Mouse (Mus musculus): ENCODE data around the gene Pcgf6. TPM values are rescaled to one million over a fixed set of nuclear protein-coding genes. Genes with fewer than 3 reads are reported as not detected.
A peak's percentile ranks its signal among the peaks of the same experiment; 100 is the strongest.

The Pcgf6 gene
- polyA plus RNA-seq, 1 experiment from 2014 or later, result 31.6 TPM

DNA sequence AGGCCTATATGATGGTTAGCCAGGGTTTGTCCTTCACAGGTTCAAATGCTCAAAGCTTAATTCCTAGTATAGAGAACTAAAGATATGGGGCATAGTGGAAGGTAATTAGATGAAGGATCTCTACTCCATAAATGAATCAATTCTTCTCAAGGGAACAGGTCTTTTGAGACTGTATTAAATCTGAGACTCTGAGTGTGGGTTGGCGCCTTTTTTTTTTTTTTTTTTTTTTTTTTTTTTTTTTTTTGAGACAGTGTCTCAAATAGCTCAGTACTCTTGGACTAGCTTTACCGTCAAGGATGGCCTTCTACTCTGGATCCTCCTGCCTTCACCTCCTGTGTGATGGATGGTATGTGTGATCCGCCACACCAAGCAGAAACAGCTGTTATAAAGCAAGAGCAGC, 14.1 kb downstream of the Pcgf6 start:
- Histone ChIP-seq H3K4me3 (ENCODE audit: low read depth, low read length) (no peak overlapping the region), H3K4me2 (replicated peaks; ENCODE audit: low read depth, low read length) (no peak overlapping the region), H3K27me3 (ENCODE audit: control insufficient read depth, insufficient read depth, low read length) (no peaks in the 10 kb centered on the region), H3K36me3 (ENCODE audit: control insufficient read depth, insufficient read depth, low read length) (peaks cover 5% of the 10 kb centered on the region), H3K9ac (ENCODE audit: low read depth, low read length) (no peak overlapping the region), H3K27ac (ENCODE audit: low read depth, low read length) (no peak overlapping the region), H3K9me3 (ENCODE audit: control insufficient read depth, low read length) (no peaks in the 10 kb centered on the region), H3K4me1 (replicated peaks; ENCODE audit: control insufficient read depth, insufficient read depth, low read length) (no peaks in the 10 kb centered on the region)
- WGBS, result 90% methylated on average over 3 of the region's 3 CpGs
- DNase-seq (ENCODE audit: low spot score) (no peak), ATAC-seq (ENCODE audit: low FRiP score) (no peak)

DNA sequence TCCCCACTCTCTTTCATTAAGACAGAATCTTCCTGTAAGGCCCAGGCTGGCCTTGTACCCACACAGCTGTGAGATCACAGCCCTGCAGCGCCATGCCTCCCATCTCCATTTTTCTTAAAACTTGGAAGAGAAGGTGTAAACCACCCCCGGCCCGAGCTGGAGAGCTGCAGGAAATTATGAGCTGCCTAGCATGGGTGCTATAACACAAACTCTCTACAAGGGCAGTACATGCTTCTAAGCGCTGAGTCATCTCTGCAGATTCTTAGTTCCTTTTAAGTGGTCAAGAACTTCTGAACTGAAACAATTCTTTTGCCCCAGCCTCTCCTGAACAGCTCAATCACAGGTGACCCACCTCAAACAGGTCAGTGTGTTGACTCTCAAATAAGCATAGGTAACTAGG, 15.8 kb downstream of the Pcgf6 start:
- H3K4me3 ChIP-seq (ENCODE audit: low read depth, low read length), result no peak overlapping the region
- 90% methylated on average over 4 of the region's 4 CpGs for WGBS
- H3K36me3 ChIP-seq (ENCODE audit: control insufficient read depth, insufficient read depth, low read length), result peaks cover 5% of the 10 kb centered on the region
- no peaks in the 10 kb centered on the region for H3K27me3 ChIP-seq (ENCODE audit: control insufficient read depth, insufficient read depth, low read length)
- no peak overlapping the region for H3K9ac ChIP-seq (ENCODE audit: low read depth, low read length)
- no peak overlapping the region for H3K27ac ChIP-seq (ENCODE audit: low read depth, low read length)
- no peaks in the 10 kb centered on the region for H3K9me3 ChIP-seq (ENCODE audit: control insufficient read depth, low read length)
- DNase-seq (ENCODE audit: low spot score), result no peak
- ATAC-seq (ENCODE audit: low FRiP score), result no peak
- no peak overlapping the region for H3K4me2 ChIP-seq (replicated peaks; ENCODE audit: low read depth, low read length)
- no peaks in the 10 kb centered on the region for H3K4me1 ChIP-seq (replicated peaks; ENCODE audit: control insufficient read depth, insufficient read depth, low read length)

DNA sequence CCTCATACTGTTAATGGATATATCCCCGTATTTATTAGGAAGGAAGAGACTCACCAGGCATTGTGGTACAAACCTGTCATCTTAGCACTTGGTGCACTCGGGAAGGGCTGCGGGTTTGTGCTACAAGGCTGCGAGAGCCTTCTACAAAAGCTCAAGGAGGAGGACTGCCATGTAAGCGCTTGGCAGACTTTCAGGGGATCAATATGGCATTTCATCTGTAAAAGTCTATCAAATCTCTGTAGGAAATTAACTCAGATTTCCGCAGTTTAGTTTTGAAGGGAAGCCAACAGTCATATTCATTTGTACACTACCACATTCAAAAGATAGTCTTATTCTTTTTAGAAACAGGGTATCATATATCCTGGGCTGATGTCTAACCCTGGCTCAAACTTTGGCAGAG, 18.9 kb downstream of the Pcgf6 start:
- ATAC-seq (ENCODE audit: low FRiP score), result no peak
- DNase-seq (ENCODE audit: low spot score), result no peak
- WGBS, result 97% methylated on average over 6 of the region's 6 CpGs
- H3K27ac ChIP-seq (ENCODE audit: low read depth, low read length), result no peak overlapping the region
- H3K4me3 ChIP-seq (ENCODE audit: low read depth, low read length), result no peak overlapping the region
- no peaks in the 10 kb centered on the region for H3K27me3 ChIP-seq (ENCODE audit: control insufficient read depth, insufficient read depth, low read length)
- H3K4me2 ChIP-seq (replicated peaks; ENCODE audit: low read depth, low read length), result no peak overlapping the region
- peaks cover 2% of the 10 kb centered on the region; the same call in 1 of the 2 replicates for H3K36me3 ChIP-seq (ENCODE audit: control insufficient read depth, insufficient read depth, low read length)
- H3K9me3 ChIP-seq (ENCODE audit: control insufficient read depth, low read length), result no peaks in the 10 kb centered on the region
- H3K9ac ChIP-seq (ENCODE audit: low read depth, low read length), result no peak overlapping the region
- H3K4me1 ChIP-seq (replicated peaks; ENCODE audit: control insufficient read depth, insufficient read depth, low read length), result no peaks in the 10 kb centered on the region

DNA sequence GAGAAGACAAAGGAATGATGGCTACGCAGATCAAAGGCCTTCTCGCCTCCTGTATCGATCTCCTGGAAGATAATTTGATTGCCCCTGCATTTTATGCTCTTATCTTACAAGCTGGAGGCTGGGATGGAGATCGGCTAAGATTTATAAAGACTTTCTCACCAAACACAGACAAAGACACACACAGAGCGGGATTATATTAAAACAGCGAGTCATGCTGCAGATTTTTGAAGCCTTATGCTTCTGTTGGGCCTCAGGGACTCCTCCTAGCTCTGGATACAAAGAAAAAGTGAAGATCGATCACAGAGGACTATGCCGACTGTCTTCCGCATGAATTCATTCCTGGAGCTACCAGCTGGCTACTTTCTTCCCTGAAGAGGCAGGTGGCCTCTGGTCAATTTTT, 20.9 kb downstream of the Pcgf6 start:
- H3K36me3 ChIP-seq (ENCODE audit: control insufficient read depth, insufficient read depth, low read length), result peaks cover 2% of the 10 kb centered on the region; the same call in 1 of the 2 replicates
- no peak for ATAC-seq (ENCODE audit: low FRiP score)
- 62% methylated on average over 9 of the region's 9 CpGs for WGBS
- H3K4me2 ChIP-seq (replicated peaks; ENCODE audit: low read depth, low read length), result no peak overlapping the region
- H3K9ac ChIP-seq (ENCODE audit: low read depth, low read length), result peak overlapping the region; percentile 27; the same call in 1 of the 2 replicates
- H3K27me3 ChIP-seq (ENCODE audit: control insufficient read depth, insufficient read depth, low read length), result no peaks in the 10 kb centered on the region
- no peak overlapping the region for H3K4me3 ChIP-seq (ENCODE audit: low read depth, low read length)
- no peak for DNase-seq (ENCODE audit: low spot score)
- no peaks in the 10 kb centered on the region for H3K9me3 ChIP-seq (ENCODE audit: control insufficient read depth, low read length)
- no peaks in the 10 kb centered on the region for H3K4me1 ChIP-seq (replicated peaks; ENCODE audit: control insufficient read depth, insufficient read depth, low read length)
- H3K27ac ChIP-seq (ENCODE audit: low read depth, low read length), result peak overlapping the region; percentile 78

DNA sequence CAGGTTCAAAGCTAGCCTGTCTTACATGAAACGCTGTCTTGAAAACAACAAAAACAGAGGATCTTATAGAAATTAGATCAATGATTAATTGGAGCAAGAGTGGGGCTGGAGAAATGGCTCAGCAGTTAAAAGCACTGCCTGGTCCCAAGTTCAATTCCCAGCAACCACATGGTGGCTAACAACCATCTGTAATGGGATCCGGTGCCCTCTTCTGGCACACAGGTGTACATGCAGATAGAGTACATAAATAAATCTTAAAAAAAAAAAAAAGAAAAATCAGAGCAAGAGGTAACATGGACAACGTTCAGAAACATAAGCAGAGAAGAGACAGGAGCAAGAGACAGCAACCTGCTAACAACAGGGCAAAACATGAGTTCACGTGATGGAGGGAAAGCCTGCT, 24.2 kb downstream of the Pcgf6 start:
- Histone ChIP-seq H3K9me3 (ENCODE audit: control insufficient read depth, low read length) (no peaks in the 10 kb centered on the region), H3K36me3 (ENCODE audit: control insufficient read depth, insufficient read depth, low read length) (no peaks in the 10 kb centered on the region), H3K4me3 (ENCODE audit: low read depth, low read length) (no peak overlapping the region), H3K27ac (ENCODE audit: low read depth, low read length) (no peak overlapping the region), H3K4me1 (replicated peaks; ENCODE audit: control insufficient read depth, insufficient read depth, low read length) (no peaks in the 10 kb centered on the region), H3K9ac (ENCODE audit: low read depth, low read length) (no peak overlapping the region), H3K4me2 (replicated peaks; ENCODE audit: low read depth, low read length) (no peak overlapping the region), H3K27me3 (ENCODE audit: control insufficient read depth, insufficient read depth, low read length) (no peaks in the 10 kb centered on the region)
- ATAC-seq (ENCODE audit: low FRiP score) (no peak), DNase-seq (ENCODE audit: low spot score) (no peak)
- WGBS, result 83% methylated on average over 4 of the region's 4 CpGs

DNA sequence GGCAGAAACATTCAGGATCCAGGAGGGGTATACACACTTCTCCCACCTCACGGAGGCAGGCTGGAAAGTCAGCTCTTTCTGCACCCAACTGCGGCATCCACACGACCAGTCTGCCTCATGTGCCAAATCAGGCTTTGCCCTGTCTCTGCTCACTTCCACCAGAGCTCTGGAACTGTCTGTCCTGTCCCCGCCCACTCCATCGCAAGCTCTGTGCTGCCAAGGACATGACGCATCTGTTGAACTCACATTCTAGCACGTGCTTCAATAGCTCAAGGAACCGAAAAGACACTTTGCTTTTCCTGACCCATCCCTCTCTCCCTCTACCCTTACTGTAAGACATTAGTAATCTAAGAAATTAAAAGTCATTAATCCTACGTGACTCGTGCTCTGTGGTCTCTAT, 25.8 kb downstream of the Pcgf6 start:
- H3K27ac ChIP-seq (ENCODE audit: low read depth, low read length), result no peak overlapping the region
- no peak overlapping the region for H3K4me3 ChIP-seq (ENCODE audit: low read depth, low read length)
- no peaks in the 10 kb centered on the region for H3K4me1 ChIP-seq (replicated peaks; ENCODE audit: control insufficient read depth, insufficient read depth, low read length)
- no peak for DNase-seq (ENCODE audit: low spot score)
- WGBS, result 88% methylated on average over 10 of the region's 10 CpGs
- H3K4me2 ChIP-seq (replicated peaks; ENCODE audit: low read depth, low read length), result no peak overlapping the region
- no peak for ATAC-seq (ENCODE audit: low FRiP score)
- H3K9me3 ChIP-seq (ENCODE audit: control insufficient read depth, low read length), result no peaks in the 10 kb centered on the region
- no peaks in the 10 kb centered on the region for H3K27me3 ChIP-seq (ENCODE audit: control insufficient read depth, insufficient read depth, low read length)
- no peaks in the 10 kb centered on the region for H3K36me3 ChIP-seq (ENCODE audit: control insufficient read depth, insufficient read depth, low read length)
- H3K9ac ChIP-seq (ENCODE audit: low read depth, low read length), result no peak overlapping the region

DNA sequence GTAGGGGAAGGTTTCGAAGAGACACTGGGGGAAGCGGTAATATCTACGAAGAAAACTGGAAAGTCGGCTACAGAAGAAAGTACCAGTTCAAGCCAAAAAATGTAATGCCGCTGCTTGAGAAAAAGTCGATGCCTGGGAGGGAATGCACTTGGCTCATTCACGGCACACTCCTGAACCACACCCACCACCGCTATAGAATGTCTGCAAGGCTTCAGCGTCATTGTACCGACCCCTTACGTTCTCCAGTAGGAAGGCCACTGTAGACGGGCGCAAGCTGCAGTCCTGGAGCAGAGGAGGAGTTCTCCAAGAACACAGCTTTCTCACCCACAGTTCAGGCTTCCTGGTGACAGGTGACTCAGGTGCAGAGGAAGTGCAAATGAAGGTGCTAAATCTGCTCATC, 27.2 kb downstream of the Pcgf6 start:
- no peaks in the 10 kb centered on the region for H3K27me3 ChIP-seq (ENCODE audit: control insufficient read depth, insufficient read depth, low read length)
- no peaks in the 10 kb centered on the region for H3K36me3 ChIP-seq (ENCODE audit: control insufficient read depth, insufficient read depth, low read length)
- 92% methylated on average over 13 of the region's 13 CpGs for WGBS
- ATAC-seq (ENCODE audit: low FRiP score) (no peak), DNase-seq (ENCODE audit: low spot score) (no peak)
- H3K4me2 ChIP-seq (replicated peaks; ENCODE audit: low read depth, low read length), result no peak overlapping the region
- no peak overlapping the region for H3K4me3 ChIP-seq (ENCODE audit: low read depth, low read length)
- H3K4me1 ChIP-seq (replicated peaks; ENCODE audit: control insufficient read depth, insufficient read depth, low read length), result no peaks in the 10 kb centered on the region; the same call in 1 of the 2 replicates
- H3K27ac ChIP-seq (ENCODE audit: low read depth, low read length), result no peak overlapping the region
- no peaks in the 10 kb centered on the region for H3K9me3 ChIP-seq (ENCODE audit: control insufficient read depth, low read length)
- H3K9ac ChIP-seq (ENCODE audit: low read depth, low read length), result no peak overlapping the region

DNA sequence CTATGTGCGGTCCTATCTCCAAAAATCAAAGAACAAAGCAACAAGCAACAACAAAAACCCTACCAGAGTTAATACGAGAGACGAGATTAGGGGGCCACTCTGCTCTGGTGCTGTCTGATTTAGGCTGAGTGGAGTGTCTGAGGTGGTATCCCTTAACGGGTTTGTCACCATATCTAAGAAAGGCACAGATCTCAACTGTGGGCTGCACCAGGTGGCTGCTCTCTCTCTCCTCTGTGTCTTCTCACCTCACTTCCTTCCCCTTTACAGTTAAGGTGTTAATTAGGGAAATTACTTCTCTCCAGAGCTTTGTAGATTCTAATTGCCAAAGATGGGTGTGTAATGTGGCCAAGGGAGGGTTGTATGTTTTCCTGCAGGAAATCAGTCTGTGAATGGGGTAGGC, 28.0 kb downstream of the Pcgf6 start:
- H3K4me3 ChIP-seq (ENCODE audit: low read depth, low read length), result no peak overlapping the region
- H3K36me3 ChIP-seq (ENCODE audit: control insufficient read depth, insufficient read depth, low read length), result no peaks in the 10 kb centered on the region
- H3K9ac ChIP-seq (ENCODE audit: low read depth, low read length), result no peak overlapping the region
- WGBS, result 91% methylated on average over 4 of the region's 4 CpGs
- H3K4me1 ChIP-seq (replicated peaks; ENCODE audit: control insufficient read depth, insufficient read depth, low read length), result no peaks in the 10 kb centered on the region; the same call in 1 of the 2 replicates
- H3K27me3 ChIP-seq (ENCODE audit: control insufficient read depth, insufficient read depth, low read length), result no peaks in the 10 kb centered on the region
- no peak for ATAC-seq (ENCODE audit: low FRiP score)
- no peak overlapping the region for H3K4me2 ChIP-seq (replicated peaks; ENCODE audit: low read depth, low read length)
- H3K27ac ChIP-seq (ENCODE audit: low read depth, low read length), result no peak overlapping the region
- DNase-seq (ENCODE audit: low spot score), result no peak
- H3K9me3 ChIP-seq (ENCODE audit: control insufficient read depth, low read length), result no peaks in the 10 kb centered on the region

DNA sequence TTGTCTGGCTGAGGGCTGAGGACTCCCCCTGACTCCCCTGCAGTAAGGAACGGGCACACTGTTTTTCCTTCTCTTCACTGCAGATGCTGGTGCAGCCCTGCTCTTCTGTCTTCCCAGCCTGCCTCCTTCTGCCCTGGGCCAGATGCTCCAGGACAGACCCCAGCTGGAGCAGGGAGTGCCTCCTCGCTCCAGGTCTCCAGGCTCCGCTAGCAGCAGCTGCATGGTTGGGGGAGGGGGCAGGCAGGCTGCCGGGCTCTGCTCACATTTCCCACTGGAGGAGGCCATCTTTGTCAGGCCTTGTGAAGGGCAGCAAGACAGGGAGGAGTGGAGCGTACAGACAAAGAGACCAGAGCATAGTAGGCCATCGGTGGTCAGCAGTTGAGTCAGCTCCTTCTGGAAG, 31.4 kb downstream of the Pcgf6 start:
- Histone ChIP-seq H3K4me1 (replicated peaks; ENCODE audit: control insufficient read depth, insufficient read depth, low read length) (no peaks in the 10 kb centered on the region; the same call in 1 of the 2 replicates), H3K27ac (ENCODE audit: low read depth, low read length) (peak overlapping the region; percentile 83), H3K27me3 (ENCODE audit: control insufficient read depth, insufficient read depth, low read length) (peaks cover 19% of the 10 kb centered on the region), H3K9ac (ENCODE audit: low read depth, low read length) (peak overlapping the region; percentile 75), H3K9me3 (ENCODE audit: control insufficient read depth, low read length) (no peaks in the 10 kb centered on the region), H3K4me3 (ENCODE audit: low read depth, low read length) (peak overlapping the region; percentile 70), H3K4me2 (replicated peaks; ENCODE audit: low read depth, low read length) (peak overlapping the region; percentile 35), H3K36me3 (ENCODE audit: control insufficient read depth, insufficient read depth, low read length) (no peaks in the 10 kb centered on the region)
- WGBS, result 17% methylated on average over 6 of the region's 6 CpGs
- ATAC-seq (ENCODE audit: low FRiP score), result peak; percentile 62
- DNase-seq (ENCODE audit: low spot score), result peak; percentile 79

Data from hindbrain, embryonic 11.5 days (tissue).